Mouse (Mus musculus) activated CD4-positive, CD25-positive, alpha-beta regulatory T cell, adult 4 months (primary cell): ENCODE results near the gene Hist1h4f. TPM values are rescaled to one million over a fixed set of nuclear protein-coding genes. Genes with fewer than 3 reads are reported as not detected.
"Not testable (repeated sequence)": the region's sequence is repeated elsewhere in the genome, so short reads cannot be mapped to it uniquely, and the experiment has no call there.

ENCODE experiments used
- ATAC-seq: one replicate; pipeline ENCODE4 v1.8.0; 2017
- polyA plus RNA-seq, 2 experiments: library from polyadenylated mRNA; unstranded; fragments of 100-300 nt; shearing (Covaris generic); gene quantifications; one replicate each; pipeline ENCODE4 v1.2.1; 2017

Gene Hist1h4f
- polyA plus RNA-seq, result 1 to 10 TPM in 1 of 2 experiments, not detected in 1; 2.8 TPM

DNA sequence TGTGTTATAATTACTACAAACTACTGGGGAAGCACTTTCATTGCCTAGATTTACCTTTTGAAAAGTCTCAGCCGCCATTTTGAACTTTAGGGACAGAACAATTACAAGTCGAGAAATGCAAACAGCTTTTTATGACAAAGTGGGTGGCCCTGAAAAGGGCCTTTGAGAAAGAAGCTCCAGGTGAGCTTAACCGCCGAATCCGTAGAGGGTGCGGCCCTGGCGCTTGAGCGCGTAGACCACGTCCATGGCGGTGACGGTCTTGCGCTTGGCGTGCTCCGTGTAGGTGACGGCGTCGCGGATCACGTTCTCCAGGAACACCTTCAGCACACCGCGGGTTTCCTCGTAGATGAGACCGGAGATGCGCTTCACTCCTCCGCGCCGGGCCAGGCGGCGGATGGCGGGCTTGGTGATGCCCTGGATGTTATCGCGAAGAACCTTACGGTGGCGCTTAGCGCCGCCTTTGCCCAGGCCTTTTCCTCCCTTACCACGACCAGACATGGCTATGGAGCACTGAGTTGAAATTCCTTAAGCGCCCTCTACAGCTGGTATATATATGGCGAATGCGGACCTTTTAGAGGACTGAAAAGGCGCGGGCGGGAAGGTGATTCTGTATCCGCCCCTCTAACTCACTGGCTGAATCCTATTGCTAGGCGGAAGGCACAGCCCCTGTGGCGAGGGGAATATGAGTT is at the start of gene Hist1h4f:
Gene Hist1h4f, minus strand, starts transcription at position 503 of the 689 bp plus-strand sequence.
- peak; percentile 66 for ATAC-seq

DNA sequence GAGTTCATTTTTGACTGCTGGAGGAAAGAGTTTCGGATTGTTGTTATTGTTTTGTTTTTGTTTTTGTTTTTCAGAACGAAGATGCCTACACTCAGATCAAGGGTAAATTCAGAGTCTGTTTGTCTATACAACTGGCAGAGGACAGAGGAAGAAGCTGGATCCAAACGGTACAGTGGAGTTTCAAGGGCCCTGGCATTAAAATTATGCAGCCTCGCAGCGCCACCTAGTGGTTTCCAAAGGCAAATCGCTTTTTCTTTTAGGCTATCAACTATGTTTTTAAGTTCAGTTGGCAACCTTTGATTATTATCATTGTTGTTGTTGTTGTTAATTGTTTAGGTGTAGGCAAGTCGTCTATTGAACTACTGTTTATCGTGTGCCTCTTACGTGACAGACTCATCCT is 46.5 kb upstream of the Hist1h4f start:
- peak; percentile 52 for ATAC-seq

DNA sequence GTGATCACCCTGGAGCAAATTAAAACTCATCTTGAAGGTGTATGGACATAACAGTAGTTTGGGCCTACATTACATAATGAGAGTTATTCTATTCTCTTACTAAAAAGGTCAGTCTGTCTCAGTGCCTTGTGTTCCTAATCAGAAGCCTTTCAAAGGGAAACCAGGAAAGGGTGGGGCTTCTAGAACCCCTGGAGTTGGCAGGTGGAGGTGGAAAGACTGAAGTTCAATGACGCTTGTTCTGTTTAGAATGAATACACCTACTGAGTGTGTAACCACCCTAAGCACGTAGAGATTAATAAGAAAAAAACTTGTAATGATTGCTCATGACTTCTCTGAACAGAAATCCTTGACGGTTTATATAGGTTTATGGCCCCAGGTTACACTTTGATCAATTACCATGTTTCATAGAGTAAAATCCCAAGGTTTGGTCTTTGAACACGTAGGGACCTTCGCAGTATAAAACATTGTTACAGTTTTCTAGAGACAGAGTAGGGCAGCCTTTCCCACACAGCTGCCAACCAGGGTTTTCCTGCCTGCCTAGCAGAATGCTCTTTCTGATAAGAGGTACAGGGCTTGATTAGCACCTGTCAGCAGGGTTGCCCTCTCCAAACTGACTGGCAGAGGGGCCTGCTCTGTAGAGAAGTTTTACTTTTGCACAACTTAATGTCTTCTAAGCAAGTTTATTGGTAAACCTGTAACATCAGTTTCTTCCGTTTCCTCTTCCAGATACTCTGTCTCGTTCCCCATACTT is 44.3 kb upstream of the Hist1h4f start:
- ATAC-seq, result no peak

DNA sequence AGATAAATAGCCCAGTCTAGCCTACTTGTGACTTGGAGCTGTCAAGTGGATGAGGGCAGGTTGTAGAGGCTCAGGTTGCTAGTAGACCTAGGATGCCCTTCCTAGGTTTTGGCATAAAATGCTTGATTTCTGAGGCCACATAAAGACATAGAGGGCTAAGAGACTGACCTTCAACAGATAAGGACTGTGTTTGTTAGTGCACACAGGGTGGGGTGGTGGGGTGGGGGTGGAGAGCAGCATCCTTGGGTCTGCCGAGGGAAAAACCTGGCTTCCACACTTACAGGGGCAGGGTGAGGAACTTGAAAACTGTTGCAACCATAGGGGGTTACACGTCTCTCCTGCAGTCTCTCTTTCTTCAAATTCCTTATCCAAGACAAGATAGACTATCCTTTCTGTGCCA is 43.7 kb upstream of the Hist1h4f start:
- no peak for ATAC-seq

DNA sequence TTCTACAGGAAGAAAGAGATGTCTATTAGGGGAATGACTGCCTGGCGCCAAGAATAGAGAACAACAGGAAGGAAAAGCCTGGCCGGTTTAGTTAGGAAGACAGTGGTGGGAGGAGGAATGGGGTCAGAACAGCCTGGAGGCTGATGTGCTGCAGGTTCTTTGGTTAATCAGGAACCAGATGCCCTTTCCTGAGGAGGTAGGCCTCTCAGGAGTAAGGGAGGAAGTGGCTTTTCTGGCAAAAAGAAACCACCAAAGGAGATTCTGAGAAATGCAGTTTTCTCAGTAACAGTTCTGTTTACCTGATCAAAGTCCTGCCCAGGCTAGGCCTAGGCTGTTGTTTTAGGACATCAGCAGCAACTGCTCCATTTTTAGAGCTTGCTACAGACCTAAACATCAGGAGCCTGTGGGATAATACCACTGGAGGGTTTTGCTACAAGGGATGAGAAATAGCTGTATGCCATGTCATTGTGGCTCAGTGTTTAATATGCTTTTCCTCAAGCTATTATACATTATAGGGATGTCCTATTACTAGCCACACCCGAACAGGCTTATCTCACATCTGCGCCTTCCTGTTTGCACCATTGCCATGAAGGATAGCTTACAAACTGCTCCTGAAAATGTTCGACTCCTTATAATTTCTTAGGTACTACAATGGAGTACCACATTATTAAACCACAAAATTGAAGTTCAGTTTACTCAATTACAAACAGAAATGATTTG is 41.8 kb upstream of the Hist1h4f start:
- ATAC-seq, result no peak

DNA sequence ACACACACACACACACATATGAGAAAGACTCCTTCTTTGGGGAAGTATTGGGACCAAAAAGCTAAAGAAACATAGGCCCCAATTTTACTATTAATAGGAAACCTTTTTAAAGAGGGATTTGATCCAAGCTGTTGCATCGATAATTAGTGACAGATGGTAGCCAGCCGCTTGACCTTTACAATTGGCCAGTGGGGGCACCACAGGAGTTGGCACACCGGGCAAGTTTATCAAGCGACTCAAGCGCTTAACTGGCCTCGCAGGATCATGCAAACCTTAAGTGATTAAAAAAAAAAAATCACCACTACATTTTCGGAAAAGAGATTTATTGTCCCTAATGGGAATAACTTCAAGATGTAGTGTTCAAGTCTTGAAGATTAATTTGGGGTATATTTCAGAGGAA is 41.2 kb upstream of the Hist1h4f start:
- ATAC-seq, result no peak

DNA sequence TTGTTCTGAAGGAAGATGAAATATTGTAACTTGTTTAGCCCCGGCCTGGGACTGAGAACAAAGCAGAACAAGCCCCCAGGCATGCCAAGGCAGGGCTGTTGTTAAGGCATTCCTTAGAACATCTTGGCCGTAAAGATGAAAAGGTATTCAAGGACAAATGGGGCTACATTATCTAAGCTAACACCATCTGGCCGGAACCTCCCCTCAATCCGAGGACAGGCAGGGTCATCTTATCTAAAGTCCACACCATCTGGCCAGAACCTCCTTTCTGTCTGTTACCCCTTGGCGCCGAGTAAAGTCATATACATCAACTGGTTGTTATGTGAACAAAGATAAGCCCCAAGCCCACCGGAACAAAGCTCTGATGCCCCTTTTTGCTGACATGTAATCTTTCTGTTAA is 40.4 kb upstream of the Hist1h4f start:
- not testable (repeated sequence) for ATAC-seq

DNA sequence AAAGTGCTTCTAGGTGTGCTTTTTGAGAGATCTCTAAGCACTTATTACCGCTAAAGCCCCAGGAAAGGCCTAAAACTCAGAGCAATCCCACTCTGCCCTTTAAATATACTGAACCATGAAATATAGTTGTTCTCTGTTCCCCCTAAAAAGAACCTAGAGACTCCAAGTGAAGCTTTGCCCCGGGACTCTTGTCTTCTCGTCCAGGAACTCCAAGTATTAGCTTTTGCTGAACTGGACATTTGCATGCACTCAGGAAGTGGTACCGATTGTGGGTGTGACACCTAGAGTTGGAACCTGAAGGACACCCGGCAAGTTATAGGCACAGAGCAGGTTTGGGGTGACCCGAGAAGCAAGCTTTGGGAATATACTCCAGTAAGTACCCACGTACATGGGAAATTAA is 39.8 kb upstream of the Hist1h4f start:
- no peak for ATAC-seq

DNA sequence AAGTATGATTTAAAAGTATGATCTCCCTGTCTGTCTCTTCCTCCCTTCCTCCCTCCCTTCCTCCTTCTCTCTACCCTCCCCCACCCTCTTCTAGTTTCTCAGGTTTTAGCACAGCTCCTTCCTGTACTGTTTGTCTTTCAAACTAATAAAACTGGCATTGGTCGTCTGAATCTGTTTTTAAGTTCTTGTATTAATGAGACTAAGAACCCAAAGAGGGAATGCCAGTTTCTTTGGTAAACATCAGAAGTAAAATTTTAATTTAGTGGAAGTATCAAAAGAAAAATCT is 35.4 kb upstream of the Hist1h4f start:
- no peak for ATAC-seq

DNA sequence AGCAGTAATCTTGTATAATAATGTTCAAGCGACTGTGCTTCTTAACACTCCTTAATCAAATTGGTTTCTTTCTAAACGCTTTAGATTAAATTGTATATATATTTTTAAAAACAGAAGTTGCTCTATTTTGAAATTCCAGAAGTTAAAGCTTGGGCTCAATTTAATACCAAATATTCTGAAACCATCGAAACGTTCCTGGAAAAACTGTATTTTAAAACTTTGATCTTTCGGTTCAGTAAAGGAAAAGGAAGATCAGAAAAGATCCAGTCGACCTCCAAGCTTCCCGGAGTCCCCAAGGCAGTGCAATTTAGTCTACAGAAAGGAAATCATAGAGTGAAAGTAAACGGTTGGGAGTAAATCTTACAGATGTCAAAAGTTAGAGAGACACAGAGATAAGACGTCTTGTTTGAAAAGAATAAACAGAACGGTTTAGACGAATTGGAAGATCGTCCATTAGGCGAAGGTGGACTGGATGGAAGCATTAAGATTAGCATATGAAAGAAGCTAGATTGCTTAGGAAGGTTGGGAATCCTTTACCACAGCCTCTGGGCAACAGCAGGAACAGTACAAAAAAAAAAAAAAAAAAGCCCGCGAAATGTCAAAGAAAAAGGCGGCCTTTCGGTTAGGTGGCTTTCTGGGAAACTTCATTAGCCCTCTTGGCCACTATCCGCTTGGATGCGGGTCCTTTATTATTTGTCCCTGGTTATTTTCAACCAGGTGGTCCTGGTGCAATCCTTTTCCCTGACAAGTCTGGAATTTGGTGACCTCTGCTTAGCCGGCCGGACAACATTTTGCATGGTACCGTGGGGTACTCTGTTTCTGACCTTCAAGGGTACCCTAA is 34.9 kb upstream of the Hist1h4f start:
- no peak for ATAC-seq

DNA sequence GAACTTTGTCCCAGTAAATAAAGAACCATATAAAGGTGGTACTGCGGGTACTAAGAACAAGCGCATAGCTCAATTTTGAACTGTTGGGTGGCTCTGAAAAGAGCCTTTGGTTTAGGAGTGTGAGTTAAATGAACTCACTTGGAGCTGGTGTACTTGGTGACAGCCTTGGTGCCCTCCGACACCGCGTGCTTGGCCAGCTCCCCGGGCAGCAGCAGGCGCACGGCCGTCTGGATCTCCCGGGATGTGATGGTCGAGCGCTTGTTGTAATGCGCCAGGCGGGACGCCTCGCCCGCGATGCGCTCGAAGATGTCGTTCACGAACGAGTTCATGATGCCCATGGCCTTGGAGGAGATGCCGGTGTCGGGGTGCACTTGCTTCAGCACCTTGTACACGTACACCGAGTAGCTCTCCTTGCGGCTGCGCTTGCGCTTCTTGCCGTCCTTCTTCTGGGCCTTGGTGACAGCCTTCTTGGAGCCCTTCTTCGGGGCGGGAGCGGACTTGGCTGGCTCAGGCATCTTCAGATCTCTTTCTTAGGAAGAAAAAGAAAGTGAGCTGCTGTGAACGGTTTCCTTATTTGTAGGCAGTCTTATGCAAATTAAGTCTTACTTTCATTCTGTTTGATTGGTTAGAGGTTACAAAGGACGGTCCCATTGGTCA is 34.1 kb upstream of the Hist1h4f start:
- ATAC-seq, result peak; percentile 78

DNA sequence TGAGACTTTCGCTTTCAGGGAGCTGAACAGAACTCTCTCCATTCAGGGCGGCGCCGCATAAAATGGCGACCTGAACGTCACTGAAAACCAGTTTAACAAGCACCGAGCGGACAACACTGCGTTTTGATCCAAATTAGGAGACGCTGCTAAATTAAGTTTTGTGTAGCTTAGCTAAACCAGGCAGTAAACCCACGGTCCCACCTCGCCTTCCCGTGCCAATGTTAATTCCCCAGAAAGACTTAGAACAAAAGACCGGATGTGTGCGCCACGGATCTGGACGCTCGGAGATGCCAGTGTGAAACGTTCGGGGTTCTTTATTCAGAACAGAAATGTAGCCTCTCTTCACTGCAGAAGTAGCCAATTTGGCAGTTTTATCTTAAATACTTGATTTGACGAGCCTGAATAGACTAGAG is 33.6 kb upstream of the Hist1h4f start:
- peak; percentile 37 for ATAC-seq

DNA sequence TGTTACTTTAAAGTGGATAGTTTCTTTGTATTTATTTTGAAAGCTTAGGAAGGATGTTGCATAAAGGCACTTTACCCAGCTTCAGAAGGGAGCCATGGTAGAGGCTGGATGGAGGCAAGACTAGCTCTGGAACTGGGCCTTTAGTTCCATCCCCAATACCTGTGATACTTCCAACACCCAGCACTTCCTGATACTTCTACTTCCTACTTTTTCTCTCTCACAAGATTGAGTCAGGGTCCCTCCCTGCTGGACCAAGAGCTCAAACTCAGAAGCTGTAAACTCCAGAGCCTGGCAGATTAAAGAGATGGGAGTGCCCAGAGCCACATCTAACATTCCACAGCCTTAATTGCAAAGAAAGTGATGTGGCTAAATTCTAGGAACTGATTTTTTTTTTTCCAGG is 32.9 kb upstream of the Hist1h4f start:
- no peak for ATAC-seq

DNA sequence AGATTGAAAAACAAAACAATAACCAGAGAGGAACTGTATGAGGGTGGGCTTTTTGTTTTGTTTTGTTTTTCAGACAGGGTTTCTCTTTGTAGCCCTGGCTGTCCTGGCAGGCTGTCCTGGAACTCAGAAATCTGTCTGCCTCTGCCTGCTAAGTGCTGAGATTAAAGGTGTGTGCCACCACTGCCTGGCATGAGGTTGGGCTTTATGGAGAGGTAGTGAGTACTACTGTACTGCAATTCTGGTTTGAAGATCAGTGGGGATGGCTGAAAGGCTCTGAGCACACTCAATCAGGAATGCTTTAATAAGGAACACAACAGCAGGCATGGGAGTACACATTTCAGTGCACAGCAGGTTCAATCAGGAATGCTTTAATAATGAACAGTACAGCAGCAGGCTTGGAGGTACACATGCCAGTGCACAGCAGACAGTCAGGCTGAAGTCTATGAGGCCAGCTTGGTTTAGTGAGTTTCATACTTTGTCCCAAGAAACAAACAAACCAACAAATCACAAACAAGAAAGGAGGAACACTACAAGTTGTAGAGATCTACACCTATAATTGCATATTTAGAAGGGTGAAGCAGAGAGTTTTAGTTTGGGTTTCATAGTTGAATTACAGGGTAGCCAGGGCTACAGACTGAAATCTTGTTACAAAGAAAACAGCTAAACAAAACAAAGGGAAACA is 32.1 kb upstream of the Hist1h4f start:
- ATAC-seq, result no peak

DNA sequence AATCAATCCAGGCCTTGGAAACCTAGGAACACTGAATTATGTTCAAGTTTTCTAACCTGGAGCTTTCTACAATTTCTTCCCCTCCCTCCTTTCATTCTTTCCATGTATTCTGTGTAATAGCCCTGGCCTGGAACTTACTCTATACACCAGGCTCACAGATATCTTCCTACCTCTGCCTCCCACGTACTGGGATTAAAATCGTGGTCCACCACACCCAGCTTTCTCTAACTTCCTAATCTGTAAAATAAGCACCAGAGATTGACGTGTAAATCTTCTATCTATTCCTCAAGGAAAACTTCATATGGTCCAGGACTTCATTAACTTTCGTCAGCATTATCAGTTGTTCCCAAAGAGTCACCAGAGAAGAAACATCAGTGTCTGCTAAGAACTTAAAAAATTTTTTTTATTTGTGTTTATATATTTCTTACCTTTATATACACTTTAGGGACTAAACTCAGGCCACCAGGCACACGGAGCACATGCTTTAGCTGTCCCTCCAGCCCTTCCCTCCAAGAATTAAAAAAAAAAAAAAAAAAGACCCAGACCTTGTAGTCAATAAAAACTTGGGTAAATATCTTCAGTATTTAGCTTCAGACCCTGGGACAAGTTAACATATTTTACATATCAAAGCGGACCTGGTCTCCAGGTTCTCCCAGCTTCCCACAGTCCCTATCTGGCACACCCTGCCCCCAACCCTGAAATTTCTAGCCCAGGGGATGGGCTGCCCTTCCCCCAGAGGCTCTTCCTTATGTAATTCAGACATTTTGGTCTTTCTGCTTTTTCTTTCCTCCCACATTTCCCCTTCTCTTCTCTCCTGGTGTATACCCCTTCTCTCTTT is 31.0 kb upstream of the Hist1h4f start:
- no peak for ATAC-seq

DNA sequence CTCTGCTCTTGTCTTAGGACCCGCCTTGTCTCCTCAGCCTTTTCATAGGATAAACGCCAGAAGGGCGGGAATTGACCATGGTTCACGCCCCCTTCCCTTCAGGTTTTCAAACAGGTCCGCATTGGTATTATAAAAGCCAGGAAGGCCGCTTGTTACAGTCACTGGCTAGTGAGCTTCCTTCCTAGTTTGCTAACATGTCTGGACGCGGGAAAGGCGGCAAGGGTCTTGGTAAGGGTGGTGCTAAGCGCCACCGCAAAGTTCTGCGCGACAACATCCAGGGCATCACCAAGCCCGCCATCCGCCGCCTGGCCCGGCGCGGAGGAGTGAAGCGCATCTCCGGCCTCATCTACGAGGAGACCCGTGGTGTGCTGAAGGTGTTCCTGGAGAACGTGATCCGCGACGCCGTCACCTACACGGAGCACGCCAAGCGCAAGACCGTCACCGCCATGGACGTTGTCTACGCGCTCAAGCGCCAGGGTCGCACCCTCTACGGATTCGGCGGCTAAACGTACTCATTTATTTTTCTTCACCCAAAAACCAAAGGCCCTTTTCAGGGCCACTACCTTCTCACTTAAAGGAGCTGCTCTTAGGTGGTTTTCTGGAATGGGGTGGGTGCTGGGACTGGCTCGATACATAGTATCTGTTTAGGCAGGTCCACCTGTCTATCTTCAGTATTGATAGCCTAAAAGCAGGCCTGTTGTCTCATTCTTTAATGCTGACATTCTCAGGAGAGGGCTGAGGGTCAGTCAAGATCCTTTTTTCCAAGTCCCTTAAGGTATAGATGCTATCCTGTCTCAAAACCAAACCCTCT is 30.2 kb upstream of the Hist1h4f start, which contains the start of gene Hist1h4d:
Gene Hist1h4d, plus strand, starts transcription at position 191 of the 811 bp plus-strand sequence.
- peak; percentile 62 for ATAC-seq

DNA sequence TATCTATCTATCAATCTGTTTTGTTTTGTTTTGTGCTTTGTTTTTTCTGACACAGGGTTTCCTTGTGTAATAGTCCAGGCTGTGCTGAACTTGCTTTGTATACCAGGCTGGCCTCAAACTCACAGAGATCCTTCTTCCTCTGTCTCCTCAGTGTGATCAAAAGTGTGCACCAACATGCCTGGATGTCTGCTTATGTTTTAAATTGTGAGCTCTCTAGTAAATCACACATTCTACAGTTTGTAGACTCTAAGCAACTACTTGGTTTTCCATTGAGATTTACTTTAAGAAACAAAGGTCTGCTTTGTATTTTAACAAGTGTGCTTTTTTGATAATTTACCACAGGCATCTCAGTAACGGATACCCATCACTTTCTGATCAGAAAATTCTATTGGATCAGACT is 26.4 kb upstream of the Hist1h4f start:
- no peak for ATAC-seq

DNA sequence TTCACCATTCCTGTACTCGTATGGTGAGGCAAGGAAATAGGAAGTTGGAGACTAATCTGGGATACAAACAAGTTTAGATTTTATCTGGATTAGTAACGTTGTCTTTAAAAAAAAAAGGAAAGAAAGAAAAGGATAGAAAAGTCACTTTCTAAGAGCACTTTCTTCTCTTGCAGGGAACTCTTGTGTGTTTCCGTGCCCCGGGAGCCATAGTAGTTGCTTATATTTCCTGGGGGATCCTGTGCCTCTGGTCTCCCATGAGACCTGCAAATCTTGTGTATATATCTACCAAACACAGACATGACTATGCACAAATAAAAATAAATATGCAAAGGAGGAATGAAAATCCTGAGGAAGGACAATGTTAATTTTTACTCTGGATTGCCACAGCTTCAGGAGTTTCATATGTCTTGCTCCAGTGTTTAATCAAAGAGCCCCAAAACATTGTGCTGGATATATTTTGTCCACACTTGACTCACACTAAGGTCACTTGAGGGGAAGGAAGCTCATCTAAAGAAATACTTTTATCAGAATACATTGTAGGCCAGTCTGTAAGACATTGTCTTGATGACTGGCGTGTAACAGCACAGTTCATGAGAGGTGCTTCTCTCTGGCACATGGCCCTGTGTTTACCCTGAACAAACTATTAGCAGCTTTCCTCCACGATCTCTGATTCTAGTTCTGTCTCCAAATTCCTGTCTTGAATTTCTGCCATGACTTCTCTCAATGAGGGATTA is 25.6 kb upstream of the Hist1h4f start:
- no peak for ATAC-seq

DNA sequence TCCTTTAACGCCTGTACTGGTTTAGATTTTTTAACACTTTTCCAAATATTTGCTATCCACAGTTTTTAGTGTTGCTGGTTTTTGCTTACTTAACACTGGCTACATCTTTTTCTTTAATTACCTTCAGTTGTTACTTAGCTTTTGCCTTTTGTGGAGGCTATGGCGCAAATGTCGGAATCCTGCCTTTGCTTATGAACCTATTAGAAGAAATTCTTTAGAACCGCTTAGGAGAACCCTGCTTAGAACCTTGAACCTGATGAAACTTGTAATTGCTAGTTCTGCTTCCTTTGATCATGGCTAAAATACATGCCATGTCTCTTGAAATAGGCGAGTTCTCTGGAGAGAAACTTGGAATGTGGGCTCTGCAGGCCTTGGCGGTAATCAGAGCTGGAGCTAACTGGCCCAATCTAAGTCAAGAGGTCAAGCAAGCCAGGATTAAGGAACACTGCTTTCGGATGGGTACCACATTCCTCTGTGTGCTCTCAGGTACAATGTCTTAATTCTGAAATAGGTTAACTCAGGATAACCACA is 25.0 kb upstream of the Hist1h4f start:
- ATAC-seq, result no peak
